Mouse (Mus musculus): ENCODE measurements around the gene Lpar2.

The Lpar2 gene

GRCm38 (mm10) chr8:69808094-69808863, 13.9 kb upstream of the Lpar2 start, which contains the start of gene Gmip:
Gene Gmip (plus strand): TSS chr8:69808679.
- DNase-seq, result peak; percentile 85 to 90

- peak; percentile 41 to 49 for DNase-seq
Measured at GRCm38 (mm10) chr8:69808864-69809403, 13.3 kb upstream of the Lpar2 start.

- peak in 1 of 2 experiments; percentile 7 for DNase-seq
Measured at GRCm38 (mm10) chr8:69809820-69810219, 12.4 kb upstream of the Lpar2 start.

- no peak for DNase-seq
Measured at GRCm38 (mm10) chr8:69814881-69815280, 7.3 kb upstream of the Lpar2 start.

GRCm38 (mm10) chr8:69815396-69815795, 6.8 kb upstream of the Lpar2 start:
- DNase-seq, result no peak

- no peak for DNase-seq
Measured at GRCm38 (mm10) chr8:69820466-69820865, 1.8 kb upstream of the Lpar2 start.

GRCm38 (mm10) chr8:69821971-69822385, 251 bp upstream of the Lpar2 start:
- DNase-seq, result peak; percentile 32 to 54

GRCm38 (mm10) chr8:69826371-69826770, 4.1 kb downstream of the Lpar2 start:
- DNase-seq, result no peak

- peak; percentile 85 to 88 for DNase-seq
Measured at GRCm38 (mm10) chr8:69832298-69832853, 10.1 kb downstream of the Lpar2 start, which contains the start of gene Pbx4. Gene Pbx4 (plus strand): TSS chr8:69832491.

- no peak for DNase-seq
Measured at GRCm38 (mm10) chr8:69837057-69837682, 14.9 kb downstream of the Lpar2 start.

- peak in 1 of 2 experiments; percentile 67 for DNase-seq
Measured at GRCm38 (mm10) chr8:69847167-69848065, 25.2 kb downstream of the Lpar2 start.

- DNase-seq, result peak; percentile 56 to 83
Measured at GRCm38 (mm10) chr8:69848951-69849350, 26.7 kb downstream of the Lpar2 start.

- no peak for DNase-seq
Measured at GRCm38 (mm10) chr8:69849899-69850298, 27.7 kb downstream of the Lpar2 start.

GRCm38 (mm10) chr8:69850926-69851506, 28.8 kb downstream of the Lpar2 start:
- DNase-seq, result no peak

- DNase-seq, result no peak
Measured at GRCm38 (mm10) chr8:69853869-69854268, 31.6 kb downstream of the Lpar2 start.

- peak in 1 of 2 experiments; percentile 16 for DNase-seq
Measured at GRCm38 (mm10) chr8:69860807-69861206, 38.6 kb downstream of the Lpar2 start.

GRCm38 (mm10) chr8:69861251-69861650, 39.0 kb downstream of the Lpar2 start:
- DNase-seq, result no peak

- DNase-seq, result peak in 1 of 2 experiments; percentile 8
Measured at GRCm38 (mm10) chr8:69863387-69864020, 41.3 kb downstream of the Lpar2 start.

GRCm38 (mm10) chr8:69864180-69864579, 42.0 kb downstream of the Lpar2 start:
- DNase-seq, result peak in 1 of 2 experiments; percentile 12

GRCm38 (mm10) chr8:69867696-69868326, 45.6 kb downstream of the Lpar2 start:
- DNase-seq, result peak in 1 of 2 experiments; percentile 44

Data from lung, postnatal 4 days (tissue).